Mouse (Mus musculus) skeletal muscle tissue, adult 2 months (tissue): ENCODE results near the gene Msh4.
"Not testable (repeated sequence)": the region's sequence is repeated elsewhere in the genome, so short reads cannot be mapped to it uniquely, and the experiment has no call there.

Source experiments
- DNase-seq: peaks from one replicate; pipeline ENCODE4 v3.0.0-alpha.2; 2012; ENCODE audit warnings: low read depth, low spot score

Msh4 gene

DNA sequence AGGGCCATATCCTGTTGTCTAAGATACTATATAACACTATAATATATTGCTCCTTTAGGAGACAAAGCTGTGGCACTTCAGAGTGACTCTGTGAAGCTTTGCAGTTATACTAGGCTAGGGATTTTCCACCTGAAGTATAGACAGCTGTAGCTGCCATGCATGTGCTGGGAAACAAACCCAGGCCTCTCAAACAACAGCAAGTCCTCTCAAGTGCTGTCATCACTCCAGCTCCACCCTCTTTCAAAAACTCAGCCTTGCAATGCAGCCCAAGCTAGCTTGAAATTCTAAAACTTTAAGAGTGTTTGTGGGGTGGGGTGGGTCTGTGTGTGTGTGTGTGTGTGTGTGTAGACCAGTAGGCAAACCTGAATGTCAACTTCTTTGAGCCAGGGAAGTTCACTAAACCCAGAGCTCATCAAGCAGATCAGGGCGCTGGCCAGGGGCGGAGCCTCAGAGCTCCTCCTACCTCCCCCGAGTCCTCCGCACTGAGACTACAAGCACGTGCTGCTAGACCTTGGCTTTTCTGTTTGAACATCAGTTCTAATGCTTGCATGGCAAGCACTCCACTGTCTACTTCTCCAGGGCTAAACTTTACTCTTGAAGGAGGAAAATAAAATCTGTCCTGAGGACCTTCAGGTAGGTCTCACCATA is 56.4 kb downstream of the Msh4 start:
- no peak for DNase-seq

DNA sequence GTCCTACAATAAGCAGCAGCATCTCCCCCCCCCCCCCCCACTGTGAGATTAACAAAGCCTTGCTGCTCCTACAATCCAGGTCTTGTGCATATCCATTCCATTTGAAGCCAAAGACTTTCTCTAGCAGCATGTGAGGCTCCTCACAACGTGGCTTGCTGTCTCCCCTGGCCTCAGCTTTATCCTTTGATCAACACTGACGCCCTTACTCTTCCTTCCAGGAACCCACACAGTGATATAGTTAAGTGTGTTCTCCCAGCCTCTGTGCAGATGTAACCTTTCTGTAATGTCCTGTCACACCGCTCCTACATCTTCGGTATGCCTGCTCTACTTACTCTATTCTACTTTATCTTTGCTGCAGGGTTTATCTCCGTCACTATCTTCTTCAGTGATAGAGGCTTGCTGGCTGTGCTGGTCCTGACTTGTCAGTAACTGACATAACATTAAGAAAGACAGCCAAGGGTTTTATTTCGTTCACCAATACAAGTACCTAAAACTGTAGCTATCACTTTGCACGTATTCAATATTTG is 58.7 kb downstream of the Msh4 start:
- no peak for DNase-seq

DNA sequence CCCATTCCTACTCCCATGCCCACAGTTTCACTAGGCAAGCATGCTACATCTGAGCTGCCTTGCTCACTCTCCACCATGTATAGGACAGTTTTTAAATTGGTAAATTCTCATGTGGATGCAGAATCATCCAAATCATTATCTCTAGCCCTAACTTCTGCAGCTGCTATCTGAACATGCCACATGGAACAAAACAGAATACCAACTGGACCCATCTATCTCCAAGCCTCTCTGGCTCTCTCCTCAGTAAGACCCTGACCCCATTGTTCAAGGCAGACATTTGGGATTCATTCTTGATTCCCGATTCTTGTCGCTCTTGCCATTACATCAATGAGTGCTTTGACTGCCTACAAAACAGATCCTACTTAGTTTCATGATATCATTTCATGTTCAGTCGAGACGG is 59.8 kb downstream of the Msh4 start:
- DNase-seq: no peak

DNA sequence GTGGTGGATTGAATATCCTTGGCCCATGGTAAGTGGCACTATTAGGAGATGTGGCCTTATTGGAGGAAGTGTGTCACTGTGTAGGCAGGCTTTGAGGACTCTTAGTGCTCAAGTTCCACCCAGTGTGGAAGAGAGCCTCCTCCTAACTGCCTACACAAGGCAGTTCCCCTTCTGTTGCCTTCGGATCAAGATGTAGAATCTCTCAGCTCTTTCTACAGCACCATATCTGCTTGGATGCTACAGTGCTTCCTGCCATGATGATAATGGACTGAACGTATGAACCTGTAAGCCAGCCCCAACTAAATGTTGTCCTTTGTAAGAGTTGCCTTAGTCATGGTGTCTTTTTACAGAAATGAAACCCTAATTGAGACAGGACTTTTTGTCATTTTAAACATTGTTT is 60.4 kb downstream of the Msh4 start:
- DNase-seq: no peak

DNA sequence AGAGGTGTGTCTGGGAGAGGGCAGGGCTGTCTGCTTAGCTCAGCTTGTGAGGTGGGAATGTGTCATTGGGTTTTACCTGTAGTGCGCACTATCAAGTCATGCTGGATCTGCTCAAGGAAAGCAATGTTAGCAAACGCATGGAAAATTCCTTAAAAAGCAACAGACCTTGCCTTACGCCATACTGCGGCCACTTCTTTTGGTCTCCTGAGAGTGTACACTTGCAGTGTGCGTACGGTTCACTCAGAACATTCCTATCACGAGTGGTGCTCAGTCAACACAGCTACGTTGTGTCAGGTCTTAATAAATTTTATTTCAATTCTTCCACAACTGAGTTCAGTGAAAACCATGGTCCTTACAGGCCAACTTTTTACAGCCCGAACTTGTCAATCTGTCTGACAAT is 61.2 kb downstream of the Msh4 start:
- no peak for DNase-seq

- no peak for DNase-seq
Measured at GRCm38 (mm10) chr3:153844030-153844429, 61.9 kb downstream of the Msh4 start, which contains the start of gene Asb17. TSS of gene Asb17 (plus strand) at chr3:153844209.

DNA sequence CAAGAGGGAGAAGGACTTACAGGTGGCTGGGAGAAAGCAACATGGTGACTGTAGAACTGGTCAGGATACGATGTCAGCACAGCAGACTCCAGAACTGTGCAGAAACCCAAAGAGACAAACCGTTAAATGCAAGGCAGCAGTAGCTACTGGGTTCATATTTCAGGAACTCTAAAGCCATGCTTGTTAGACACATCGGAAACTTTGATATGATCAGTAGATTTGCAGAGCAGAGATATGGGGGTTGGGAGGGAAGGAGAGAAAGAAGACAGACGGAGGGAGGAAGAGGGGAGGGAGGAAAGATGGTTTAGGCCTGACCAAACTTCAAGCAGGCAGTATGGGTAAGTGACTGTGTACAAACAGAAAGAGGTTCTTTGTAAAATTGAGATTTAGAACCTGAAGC is 68.3 kb downstream of the Msh4 start:
- DNase-seq: no peak

GRCm38 (mm10) chr3:153836316-153836715 is 69.6 kb downstream of the Msh4 start:
- DNase-seq: no peak

DNA sequence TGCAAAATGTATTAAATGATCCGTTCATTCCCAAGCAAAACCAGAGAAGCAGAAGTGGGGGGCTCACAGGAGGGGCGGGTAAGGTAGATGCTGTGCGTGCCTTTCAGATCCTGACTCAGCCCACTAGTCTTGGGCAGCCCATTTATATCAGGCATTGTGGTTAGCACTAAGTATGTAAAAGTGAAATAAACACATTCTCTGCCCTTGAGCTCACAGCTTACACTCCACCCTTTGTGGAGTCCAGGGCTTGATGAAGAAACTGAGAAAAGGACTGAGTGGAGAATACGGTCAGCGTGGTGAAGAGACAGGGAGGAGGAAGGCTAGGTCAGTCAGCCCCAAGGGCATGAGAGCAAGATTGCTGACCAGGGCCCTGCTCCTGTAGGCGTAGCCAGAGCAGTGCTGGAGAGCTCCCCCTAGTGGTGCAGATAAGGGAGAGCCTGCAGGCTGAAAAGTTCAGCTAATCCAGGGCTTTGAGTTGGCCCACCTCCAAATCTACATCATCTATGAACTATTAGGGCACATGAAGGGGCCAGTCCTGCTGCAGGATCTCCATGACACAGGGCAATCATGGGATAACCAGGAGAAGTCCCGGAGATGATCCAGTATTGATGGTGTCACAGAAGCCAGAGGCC is 70.4 kb downstream of the Msh4 start:
- DNase-seq: peak; percentile 38

DNA sequence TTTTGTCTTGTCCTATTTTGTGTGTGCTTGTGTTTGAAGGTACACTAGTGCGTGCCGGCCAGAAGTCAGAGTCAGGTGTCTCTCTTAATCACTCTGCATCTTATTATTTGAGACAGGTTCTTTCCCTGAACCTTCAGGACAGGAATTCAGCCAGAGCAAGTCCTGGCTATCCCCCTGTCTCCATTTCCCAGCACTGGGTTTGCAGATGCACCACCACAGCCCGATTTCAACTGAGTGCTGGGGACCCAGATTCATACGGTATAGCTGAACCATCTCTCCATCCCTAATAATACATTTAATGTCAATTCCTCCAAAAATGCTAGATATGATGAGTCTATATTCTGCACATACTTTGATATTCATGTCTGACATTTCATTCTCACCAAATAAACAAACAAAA is 71.9 kb downstream of the Msh4 start:
- no peak for DNase-seq

GRCm38 (mm10) chr3:153832654-153832945 is 73.3 kb downstream of the Msh4 start:
- DNase-seq: no peak

GRCm38 (mm10) chr3:153831873-153832653 is 73.9 kb downstream of the Msh4 start:
- no peak for DNase-seq

DNA sequence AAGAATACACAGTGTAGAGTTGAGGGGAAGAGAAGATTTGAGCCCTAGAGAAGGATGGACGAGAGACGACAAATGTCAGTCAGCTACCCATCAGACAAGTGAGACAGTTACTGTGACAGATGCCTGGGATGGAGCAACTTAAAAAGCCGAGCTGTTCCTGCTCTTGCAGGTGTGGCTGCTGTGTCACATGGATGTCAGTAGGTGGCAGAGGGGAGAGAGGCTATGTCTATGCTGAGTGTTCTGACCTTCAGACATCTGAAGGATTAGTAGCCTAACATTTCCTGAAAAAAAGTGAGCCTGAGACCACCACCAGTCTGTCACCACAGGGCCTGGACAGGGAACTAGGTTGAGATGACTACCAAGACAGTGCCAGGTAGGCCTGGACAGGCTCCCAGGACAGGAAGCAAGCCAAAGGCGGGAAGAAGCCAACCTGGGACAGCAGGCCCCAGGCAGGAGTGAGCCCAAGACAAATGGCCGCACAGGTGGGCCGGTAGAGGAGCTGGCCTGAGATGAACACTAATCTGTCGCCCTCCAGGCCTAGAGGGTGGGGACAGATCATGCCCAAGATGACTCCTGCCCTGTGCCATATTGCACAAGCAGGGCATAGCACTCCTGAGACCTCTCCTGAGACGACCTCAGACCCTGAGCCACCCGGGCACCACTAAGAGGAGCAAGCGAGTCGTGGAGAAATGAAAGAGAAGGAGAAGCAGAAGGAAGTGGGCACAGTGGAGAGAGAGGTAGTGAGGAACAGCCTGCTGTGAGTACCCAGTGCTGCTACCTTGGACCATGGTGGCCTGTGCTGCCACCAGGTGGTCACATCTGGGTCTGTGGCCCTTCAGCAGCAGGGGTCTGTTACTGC is 74.7 kb downstream of the Msh4 start:
- no peak for DNase-seq

DNA sequence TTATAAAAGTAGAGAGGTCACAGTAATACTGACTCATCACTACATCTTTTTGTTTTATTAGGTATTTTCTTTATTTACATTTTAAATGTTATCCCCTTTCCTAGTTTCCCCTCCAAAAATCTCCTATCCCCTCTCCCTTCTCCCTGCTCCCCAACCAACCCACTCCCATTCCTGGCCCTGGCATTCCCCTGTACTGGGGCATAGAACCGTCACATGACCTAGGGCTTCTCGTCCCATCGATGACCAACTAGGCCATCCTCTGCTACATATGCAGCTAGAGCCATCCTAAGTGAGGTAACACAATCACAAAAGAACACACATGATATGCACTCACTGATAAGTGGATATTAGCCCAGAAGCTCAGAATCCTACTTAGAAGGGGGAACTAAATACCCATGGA is 76.2 kb downstream of the Msh4 start:
- not testable (repeated sequence) for DNase-seq

DNA sequence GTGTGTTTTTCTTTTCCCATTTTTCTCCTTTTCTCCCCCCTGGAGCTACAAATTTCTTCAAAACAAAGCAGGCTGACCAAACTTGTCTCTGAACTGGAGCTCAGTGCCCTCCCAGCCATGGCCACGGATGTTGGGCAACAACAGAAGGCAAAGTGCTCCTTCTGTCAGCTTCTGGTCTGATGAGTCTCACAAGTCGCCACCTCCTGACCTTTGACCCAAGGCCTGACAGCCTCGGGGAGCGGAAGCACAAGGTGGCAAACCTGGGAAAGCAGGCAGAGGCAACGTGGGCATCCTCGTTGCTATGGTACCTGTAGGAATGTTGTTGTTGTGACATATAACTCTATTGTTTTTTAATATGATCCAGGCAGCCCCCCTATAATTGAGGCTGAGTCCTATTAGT is 79.3 kb downstream of the Msh4 start:
- no peak for DNase-seq

- DNase-seq: no peak
Measured at GRCm38 (mm10) chr3:153825197-153825596, 80.7 kb downstream of the Msh4 start.

- DNase-seq: no peak
Measured at GRCm38 (mm10) chr3:153823671-153824515, 82.0 kb downstream of the Msh4 start.

DNA sequence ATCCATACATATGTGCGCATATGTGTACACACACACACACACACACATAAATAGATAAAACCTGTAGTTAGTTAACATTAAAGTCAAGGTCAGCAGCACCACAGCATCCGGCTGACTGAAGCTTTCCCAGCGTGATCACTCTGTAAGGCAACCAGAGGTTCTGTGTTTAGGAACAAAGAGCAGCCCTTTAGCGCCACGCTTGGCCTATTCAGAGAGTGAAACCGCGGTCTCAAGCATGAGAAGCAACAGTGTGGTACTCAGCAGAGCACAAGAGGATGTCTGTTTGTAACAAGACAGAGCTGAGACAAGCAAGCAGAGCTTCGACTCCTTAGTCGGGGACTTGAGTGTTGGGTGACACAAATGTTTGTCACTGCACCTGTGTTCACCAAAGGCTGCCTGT is 86.5 kb downstream of the Msh4 start:
- no peak for DNase-seq

GRCm38 (mm10) chr3:153818723-153819122 is 87.2 kb downstream of the Msh4 start:
- no peak for DNase-seq

GRCm38 (mm10) chr3:153817376-153817890 is 88.5 kb downstream of the Msh4 start:
- DNase-seq: no peak

- DNase-seq: no peak
Measured at GRCm38 (mm10) chr3:153814026-153814425, 91.9 kb downstream of the Msh4 start.
